Mouse (Mus musculus): ENCODE results near the gene Clasrp. TPM values are rescaled to one million over a fixed set of nuclear protein-coding genes. Genes with fewer than 3 reads are reported as not detected.

Gene Clasrp
- polyA plus RNA-seq, 1 experiment from 2014 or later: 7.6 TPM

GRCm38 (mm10) chr7:19600562-19600961, 3.7 kb downstream of the Clasrp start:
- peaks cover 37% of the 10 kb centered on the region for H3K36me3 ChIP-seq (replicated peaks; ENCODE audit: insufficient read depth, low read length)
- H3K27me3 ChIP-seq (ENCODE audit: insufficient read depth, low read length): no peaks in the 10 kb centered on the region
- H3K9me3 ChIP-seq (ENCODE audit: low read length): no peaks in the 10 kb centered on the region
- H3K27ac ChIP-seq (ENCODE audit: low read depth): 0 out of 2 replicates have a peak overlapping the region, but pooled peaks have one; percentile 4
- no peak overlapping the region for H3K4me2 ChIP-seq (ENCODE audit: low read depth, low read length)
- no peak overlapping the region for H3K9ac ChIP-seq (replicated peaks)
- peaks cover 18% of the 10 kb centered on the region for H3K4me1 ChIP-seq (ENCODE audit: insufficient read depth)
- TF ChIP-seq EP300 (IDR thresholded peaks at IDR 0.05; ENCODE audit: low read depth): no peak
- TF ChIP-seq CTCF (IDR thresholded peaks at IDR 0.05; ENCODE audit: low read depth): no peak
- ATAC-seq (no peak), DNase-seq (no peak)
- WGBS (ENCODE audit: insufficient replicate concordance): 65% methylated on average over 5 of the region's 5 CpGs
- no peak overlapping the region for H3K4me3 ChIP-seq (ENCODE audit: low read depth, low read length)

GRCm38 (mm10) chr7:19593061-19593730, 11.1 kb downstream of the Clasrp start:
- H3K27me3 ChIP-seq (ENCODE audit: insufficient read depth, low read length): no peaks in the 10 kb centered on the region
- no peak overlapping the region for H3K9ac ChIP-seq (replicated peaks)
- H3K4me1 ChIP-seq (ENCODE audit: insufficient read depth): no peaks in the 10 kb centered on the region
- peaks cover 60% of the 10 kb centered on the region for H3K36me3 ChIP-seq (replicated peaks; ENCODE audit: insufficient read depth, low read length)
- H3K27ac ChIP-seq (ENCODE audit: low read depth): no peak overlapping the region
- H3K4me3 ChIP-seq (ENCODE audit: low read depth, low read length): no peak overlapping the region
- WGBS (ENCODE audit: insufficient replicate concordance): 60% methylated on average over 10 of the region's 10 CpGs
- no peaks in the 10 kb centered on the region for H3K9me3 ChIP-seq (ENCODE audit: low read length)
- H3K4me2 ChIP-seq (ENCODE audit: low read depth, low read length): no peak overlapping the region
- ATAC-seq (peak; percentile 70), DNase-seq (no peak)
- TF ChIP-seq CTCF (IDR thresholded peaks at IDR 0.05; ENCODE audit: low read depth) (no peak), EP300 (IDR thresholded peaks at IDR 0.05; ENCODE audit: low read depth) (peak; percentile 82)

GRCm38 (mm10) chr7:19589917-19590316, 14.4 kb downstream of the Clasrp start:
- TF ChIP-seq CTCF (IDR thresholded peaks at IDR 0.05; ENCODE audit: low read depth) (peak; percentile 96), EP300 (IDR thresholded peaks at IDR 0.05; ENCODE audit: low read depth) (no peak)
- peaks cover 79% of the 10 kb centered on the region for H3K36me3 ChIP-seq (replicated peaks; ENCODE audit: insufficient read depth, low read length)
- DNase-seq (peak; percentile 78), ATAC-seq (peak; percentile 69)
- no peaks in the 10 kb centered on the region for H3K4me1 ChIP-seq (ENCODE audit: insufficient read depth)
- H3K4me2 ChIP-seq (ENCODE audit: low read depth, low read length): no peak overlapping the region
- H3K4me3 ChIP-seq (ENCODE audit: low read depth, low read length): no peak overlapping the region
- no peak overlapping the region for H3K27ac ChIP-seq (ENCODE audit: low read depth)
- H3K9ac ChIP-seq (replicated peaks): no peak overlapping the region
- 65% methylated on average over 3 of the region's 3 CpGs for WGBS (ENCODE audit: insufficient replicate concordance)
- H3K9me3 ChIP-seq (ENCODE audit: low read length): no peaks in the 10 kb centered on the region
- no peaks in the 10 kb centered on the region for H3K27me3 ChIP-seq (ENCODE audit: insufficient read depth, low read length)

- no peaks in the 10 kb centered on the region for H3K9me3 ChIP-seq (ENCODE audit: low read length)
- no peaks in the 10 kb centered on the region for H3K27me3 ChIP-seq (ENCODE audit: insufficient read depth, low read length)
- DNase-seq (peak; percentile 79), ATAC-seq (peak; percentile 35; the same call in 1 of the 2 replicates)
- H3K4me3 ChIP-seq (ENCODE audit: low read depth, low read length): no peak overlapping the region
- no peak overlapping the region for H3K4me2 ChIP-seq (ENCODE audit: low read depth, low read length)
- 48% methylated on average over 3 of the region's 3 CpGs for WGBS (ENCODE audit: insufficient replicate concordance)
- H3K4me1 ChIP-seq (ENCODE audit: insufficient read depth): no peaks in the 10 kb centered on the region
- peaks cover 86% of the 10 kb centered on the region for H3K36me3 ChIP-seq (replicated peaks; ENCODE audit: insufficient read depth, low read length)
- no peak overlapping the region for H3K27ac ChIP-seq (ENCODE audit: low read depth)
- peak; percentile 83 for TF ChIP-seq CTCF (IDR thresholded peaks at IDR 0.05; ENCODE audit: low read depth)
- TF ChIP-seq EP300 (IDR thresholded peaks at IDR 0.05; ENCODE audit: low read depth): no peak
- no peak overlapping the region for H3K9ac ChIP-seq (replicated peaks)
Observed at GRCm38 (mm10) chr7:19589207-19589606, 15.1 kb downstream of the Clasrp start.

DNA sequence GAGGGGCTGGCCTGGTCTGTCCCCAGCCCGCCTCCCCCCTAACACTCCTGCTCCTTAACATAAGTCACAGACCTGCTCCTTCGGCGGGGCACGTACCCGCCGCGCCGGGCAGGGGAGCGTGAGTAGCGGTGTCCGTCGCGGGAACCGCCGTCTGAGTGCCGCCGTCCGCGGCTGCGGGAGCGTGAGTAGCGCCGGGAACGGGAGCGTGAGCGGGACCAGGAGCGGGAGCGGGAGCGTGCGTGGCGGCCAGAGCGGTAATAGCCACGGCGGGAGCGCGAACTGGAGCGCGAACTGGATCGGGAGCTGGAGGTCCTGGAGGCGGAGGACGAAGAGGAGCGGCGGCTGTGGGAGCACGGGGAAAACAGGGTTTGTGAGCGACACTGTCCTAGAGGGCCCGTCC, 18.0 kb downstream of the Clasrp start:
- Histone ChIP-seq H3K27ac (ENCODE audit: low read depth) (no peak overlapping the region), H3K9me3 (ENCODE audit: low read length) (no peaks in the 10 kb centered on the region), H3K4me2 (ENCODE audit: low read depth, low read length) (no peak overlapping the region), H3K27me3 (ENCODE audit: insufficient read depth, low read length) (no peaks in the 10 kb centered on the region), H3K36me3 (replicated peaks; ENCODE audit: insufficient read depth, low read length) (peaks cover 73% of the 10 kb centered on the region), H3K4me3 (ENCODE audit: low read depth, low read length) (no peak overlapping the region), H3K4me1 (ENCODE audit: insufficient read depth) (no peaks in the 10 kb centered on the region), H3K9ac (replicated peaks) (no peak overlapping the region)
- no peak for TF ChIP-seq EP300 (IDR thresholded peaks at IDR 0.05; ENCODE audit: low read depth)
- no peak for TF ChIP-seq CTCF (IDR thresholded peaks at IDR 0.05; ENCODE audit: low read depth)
- ATAC-seq (no peak), DNase-seq (no peak)
- 93% methylated on average over 43 of the region's 46 CpGs for WGBS (ENCODE audit: insufficient replicate concordance)

DNA sequence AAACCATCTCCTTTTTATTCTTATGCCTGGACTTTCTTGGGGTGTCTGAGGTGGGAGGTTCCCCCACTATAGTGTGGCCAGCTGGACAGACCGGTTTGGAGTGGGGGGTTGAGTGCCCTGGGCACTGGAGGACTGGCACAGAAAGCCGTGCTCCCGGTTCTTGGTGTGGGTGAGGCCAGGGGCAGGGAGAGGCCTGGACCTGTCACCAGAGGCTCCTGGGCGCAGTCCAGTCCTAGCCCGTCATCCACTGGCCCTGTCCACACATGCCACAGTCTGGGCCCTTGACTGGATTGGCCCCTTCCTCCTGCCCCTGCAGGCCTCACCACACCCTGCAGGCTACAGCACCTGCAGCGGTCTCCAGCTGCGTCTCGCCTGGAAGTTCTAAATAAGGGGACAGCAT, 23.7 kb downstream of the Clasrp start:
- no peak overlapping the region for H3K9ac ChIP-seq (replicated peaks)
- H3K4me2 ChIP-seq (ENCODE audit: low read depth, low read length): no peak overlapping the region
- peaks cover 29% of the 10 kb centered on the region for H3K4me1 ChIP-seq (ENCODE audit: insufficient read depth)
- H3K4me3 ChIP-seq (ENCODE audit: low read depth, low read length): no peak overlapping the region
- no peak for DNase-seq
- no peak for ATAC-seq
- 89% methylated on average over 8 of the region's 8 CpGs for WGBS (ENCODE audit: insufficient replicate concordance)
- peaks cover 26% of the 10 kb centered on the region for H3K36me3 ChIP-seq (replicated peaks; ENCODE audit: insufficient read depth, low read length)
- no peak overlapping the region for H3K27ac ChIP-seq (ENCODE audit: low read depth)
- H3K9me3 ChIP-seq (ENCODE audit: low read length): no peaks in the 10 kb centered on the region
- TF ChIP-seq EP300 (IDR thresholded peaks at IDR 0.05; ENCODE audit: low read depth) (no peak), CTCF (IDR thresholded peaks at IDR 0.05; ENCODE audit: low read depth) (no peak)
- H3K27me3 ChIP-seq (ENCODE audit: insufficient read depth, low read length): peaks cover 5% of the 10 kb centered on the region; the same call in 1 of the 2 replicates

All from liver, postnatal 0 days (tissue).